Mouse (Mus musculus): ENCODE measurements around the gene Pmpcb.

Gene Pmpcb

GRCm38 (mm10) chr5:21802907-21803306 is 66.0 kb downstream of the Pmpcb start:
- DNase-seq (ENCODE audit: low spot score in 2 of 2) = no peak

DNA sequence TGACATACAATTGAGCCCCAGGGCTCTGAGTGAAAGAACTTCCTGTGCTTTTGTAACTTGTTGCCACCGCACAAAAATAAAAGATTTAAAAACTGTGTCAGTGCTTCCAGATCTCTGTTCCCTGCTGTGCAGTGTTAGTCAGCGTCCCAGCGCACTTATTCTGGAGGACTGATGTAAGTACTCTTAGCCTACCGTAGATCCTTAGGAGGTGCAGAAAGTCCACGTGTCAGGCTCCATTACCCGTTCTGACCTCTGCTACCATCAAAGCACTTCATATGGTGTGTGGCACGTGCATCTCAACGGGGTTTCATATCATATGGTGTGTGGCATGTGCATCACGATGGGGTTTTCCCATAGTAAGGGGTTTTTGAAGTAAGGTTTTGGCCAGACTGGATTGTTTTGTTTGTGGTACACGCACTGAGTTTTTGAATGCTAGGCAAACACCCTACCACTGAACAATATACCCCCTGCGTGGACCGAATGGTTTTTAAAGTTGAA is 66.8 kb downstream of the Pmpcb start:
- DNase-seq (ENCODE audit: low spot score in 2 of 2) = no peak

DNA sequence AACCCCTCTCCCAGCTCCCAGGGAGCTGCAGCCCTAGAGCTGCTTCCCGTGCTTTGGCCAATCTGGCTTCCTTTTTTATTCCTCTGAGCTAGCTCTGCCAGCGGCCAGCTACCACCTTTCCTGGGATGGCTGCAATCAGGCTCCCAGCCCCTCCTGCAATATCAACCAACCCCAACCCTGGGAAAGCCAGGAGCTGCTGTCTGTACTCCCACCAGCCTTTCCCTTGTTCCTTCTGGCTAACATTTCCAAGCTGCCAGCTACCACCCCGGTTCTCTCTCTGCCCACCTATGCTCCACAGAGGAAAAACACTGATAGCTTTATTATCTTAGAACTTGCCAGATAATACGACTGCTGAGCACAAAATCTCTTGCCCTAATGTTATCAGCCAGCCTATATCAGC is 67.9 kb downstream of the Pmpcb start:
- no peak for DNase-seq (ENCODE audit: low spot score in 2 of 2)

Measured in spleen, postnatal 14 days (tissue).